Mouse (Mus musculus) kidney, embryonic 14.5 days (tissue): ENCODE measurements around the gene Trpm5. TPM values are rescaled to one million over a fixed set of nuclear protein-coding genes. Genes with fewer than 3 reads are reported as not detected.

ENCODE experiments used
- ATAC-seq: fragments of 200-750 bp; cut with Nextera tagmentation; 2 replicates; pipeline ENCODE4 v1.8.0; 2017; ENCODE audit warnings: moderate number of reproducible peaks, mild to moderate bottlenecking, moderate TSS enrichment, moderate library complexity; ENCODE audit not compliant: low FRiP score, low TSS enrichment
- H3K27ac ChIP-seq: fragments of 300-500 bp; sonication (generic); 2 replicates; pipeline ENCODE4 v1.5.1; 2014; ENCODE audit warnings: low read depth, mild to moderate bottlenecking, low read length, moderate library complexity, mixed read lengths
- H3K27me3 ChIP-seq: fragments of 300-500 bp; sonication (generic); 2 replicates; pipeline ENCODE4 v1.6.1; 2014; ENCODE audit warnings: mild to moderate bottlenecking, low read length; ENCODE audit not compliant: control insufficient read depth, insufficient read depth
- H3K36me3 ChIP-seq: fragments of 300-500 bp; sonication (generic); 2 replicates; pipeline ENCODE4 v1.6.1; 2014; ENCODE audit warnings: low read length, mixed read lengths; ENCODE audit not compliant: control insufficient read depth, insufficient read depth
- H3K4me1 ChIP-seq: fragments of 300-500 bp; sonication (generic); 2 replicates; pipeline ENCODE4 v1.6.1; 2014; ENCODE audit warnings: low read length, mixed read lengths; ENCODE audit not compliant: control insufficient read depth, insufficient read depth
- H3K4me2 ChIP-seq: fragments of 300-500 bp; sonication (generic); replicated peaks from 2 replicates; pipeline ENCODE4 v1.6.1; 2014; ENCODE audit warnings: low read depth, mild to moderate bottlenecking, low read length
- H3K4me3 ChIP-seq: fragments of 300-500 bp; sonication (generic); 2 replicates; pipeline ENCODE4 v1.5.1; 2014; ENCODE audit warnings: mild to moderate bottlenecking, low read length
- H3K9ac ChIP-seq: fragments of 300-500 bp; sonication (generic); 2 replicates; pipeline ENCODE4 v1.6.1; 2014; ENCODE audit warnings: low read depth, mild to moderate bottlenecking, low read length, moderate library complexity
- H3K9me3 ChIP-seq: fragments of 300-500 bp; sonication (generic); 2 replicates; pipeline ENCODE4 v1.6.1; 2016; ENCODE audit warnings: low read length; ENCODE audit not compliant: control insufficient read depth
- WGBS: fragments of 180-500 bp; shearing (Covaris S2); extraction: QIAGEN DNeasy Blood & Tissue Kit; methylation state at CpG from one replicate; pipeline ENCODE4 v1.1.7; 2014; 5-methylcytosine and 5-hydroxymethylcytosine counted together
- polyA plus RNA-seq: library from polyadenylated mRNA; unstranded; fragments of >200 nt; fragmentation: Nextera tagmentation; extraction: Ambion mirVana; gene quantifications from 2 replicates; pipeline ENCODE4 v1.2.1, GENCODE M21; 2014

The Trpm5 gene
- polyA plus RNA-seq, 1 experiment from 2014 or later: 4.4 TPM

GRCm38 (mm10) chr7:143053961-143054611, 40.4 kb downstream of the Trpm5 start:
- 44% methylated on average over 11 of the region's 11 CpGs for WGBS
- no peak for ATAC-seq
- peak overlapping the region; percentile 97 for H3K4me3 ChIP-seq
- peaks cover 30% of the 10 kb centered on the region for H3K4me1 ChIP-seq
- H3K9me3 ChIP-seq: no peaks in the 10 kb centered on the region
- peaks cover 5% of the 10 kb centered on the region; the same call in 1 of the 2 replicates for H3K36me3 ChIP-seq
- no peaks in the 10 kb centered on the region for H3K27me3 ChIP-seq
- H3K27ac ChIP-seq: no peak overlapping the region
- H3K4me2 ChIP-seq: peak overlapping the region; percentile 90
- H3K9ac ChIP-seq: peak overlapping the region; percentile 95

GRCm38 (mm10) chr7:143053008-143053899, 41.2 kb downstream of the Trpm5 start:
- Histone ChIP-seq H3K27me3 (no peaks in the 10 kb centered on the region), H3K9ac (peak overlapping the region; percentile 95), H3K36me3 (peaks cover 5% of the 10 kb centered on the region; the same call in 1 of the 2 replicates), H3K9me3 (no peaks in the 10 kb centered on the region), H3K27ac (peak overlapping the region; percentile 94), H3K4me2 (peak overlapping the region; percentile 90), H3K4me3 (peak overlapping the region; percentile 97), H3K4me1 (peaks cover 30% of the 10 kb centered on the region)
- ATAC-seq: peak; percentile 77
- WGBS: 0% methylated on average over 46 of the region's 46 CpGs

- peak within 1 kb of the TSS; percentile 97 for H3K4me3 ChIP-seq
- H3K27ac ChIP-seq: peak within 1 kb of the TSS; percentile 94
- peak within 1 kb of the TSS; percentile 90 for H3K4me2 ChIP-seq
- H3K27me3 ChIP-seq: no peaks in the 10 kb centered on the region
- ATAC-seq: peak; percentile 88
- no peaks in the 10 kb centered on the region for H3K9me3 ChIP-seq
- peak within 1 kb of the TSS; percentile 95 for H3K9ac ChIP-seq
- H3K36me3 ChIP-seq: peaks cover 5% of the 10 kb centered on the region; the same call in 1 of the 2 replicates
- H3K4me1 ChIP-seq: peaks cover 29% of the 10 kb centered on the region
- WGBS: 0% methylated on average over 37 of the region's 37 CpGs
Observed at GRCm38 (mm10) chr7:143052626-143053007, 41.8 kb downstream of the Trpm5 start, which contains the start of gene Cd81. TSS of gene Cd81 (plus strand) at chr7:143052739.

- Histone ChIP-seq H3K27me3 (no peaks in the 10 kb centered on the region), H3K4me3 (no peak overlapping the region), H3K9ac (no peak overlapping the region), H3K4me2 (no peak overlapping the region), H3K27ac (no peak overlapping the region), H3K36me3 (0 out of 2 replicates have a peak, but pooled peaks cover 2% of the 10 kb centered on the region), H3K4me1 (peaks cover 23% of the 10 kb centered on the region), H3K9me3 (no peaks in the 10 kb centered on the region)
- ATAC-seq: no peak
- 53% methylated on average over 2 of the region's 2 CpGs for WGBS
Observed at GRCm38 (mm10) chr7:143051316-143051715, 43.1 kb downstream of the Trpm5 start.

- Histone ChIP-seq H3K4me3 (no peak overlapping the region), H3K9me3 (no peaks in the 10 kb centered on the region), H3K4me1 (peaks cover 16% of the 10 kb centered on the region), H3K27ac (no peak overlapping the region), H3K9ac (no peak overlapping the region), H3K36me3 (0 out of 2 replicates have a peak, but pooled peaks cover 2% of the 10 kb centered on the region), H3K27me3 (no peaks in the 10 kb centered on the region), H3K4me2 (no peak overlapping the region)
- WGBS: 98% methylated on average over 3 of the region's 3 CpGs
- no peak for ATAC-seq
Observed at GRCm38 (mm10) chr7:143049841-143050816, 44.3 kb downstream of the Trpm5 start.

GRCm38 (mm10) chr7:143049331-143049730, 45.1 kb downstream of the Trpm5 start:
- Histone ChIP-seq H3K27ac (no peak overlapping the region), H3K27me3 (no peaks in the 10 kb centered on the region), H3K4me3 (no peak overlapping the region), H3K4me1 (peaks cover 8% of the 10 kb centered on the region), H3K36me3 (no peaks in the 10 kb centered on the region), H3K9me3 (no peaks in the 10 kb centered on the region), H3K9ac (no peak overlapping the region), H3K4me2 (no peak overlapping the region)
- no peak for ATAC-seq
- 84% methylated on average over 3 of the region's 3 CpGs for WGBS

- Histone ChIP-seq H3K27ac (no peak overlapping the region), H3K4me2 (no peak overlapping the region), H3K27me3 (no peaks in the 10 kb centered on the region), H3K36me3 (no peaks in the 10 kb centered on the region), H3K4me1 (peaks cover 11% of the 10 kb centered on the region; the same call in 1 of the 2 replicates), H3K9me3 (no peaks in the 10 kb centered on the region), H3K9ac (no peak overlapping the region), H3K4me3 (no peak overlapping the region)
- no peak for ATAC-seq
- 89% methylated on average over 7 of the region's 7 CpGs for WGBS
Observed at GRCm38 (mm10) chr7:143046358-143046757, 48.1 kb downstream of the Trpm5 start.

- H3K4me1 ChIP-seq: peaks cover 11% of the 10 kb centered on the region; the same call in 1 of the 2 replicates
- H3K9me3 ChIP-seq: no peaks in the 10 kb centered on the region
- no peak overlapping the region for H3K9ac ChIP-seq
- H3K27ac ChIP-seq: no peak overlapping the region
- no peak overlapping the region for H3K4me2 ChIP-seq
- no peaks in the 10 kb centered on the region for H3K27me3 ChIP-seq
- no peaks in the 10 kb centered on the region for H3K36me3 ChIP-seq
- H3K4me3 ChIP-seq: no peak overlapping the region
- ATAC-seq: no peak
Observed at GRCm38 (mm10) chr7:143044826-143045206, 49.6 kb downstream of the Trpm5 start.
